Mouse (Mus musculus) forebrain, embryonic 10.5 days (tissue): ENCODE data around the gene Mapk10. TPM values are rescaled to one million over a fixed set of nuclear protein-coding genes. Genes with fewer than 3 reads are reported as not detected.
"Not testable (repeated sequence)": the region's sequence is repeated elsewhere in the genome, so short reads cannot be mapped to it uniquely, and the experiment has no call there.

ENCODE experiments used
- DNase-seq: peaks from one replicate; pipeline ENCODE4 v3.0.0-alpha.2; 2017; ENCODE audit warnings: low spot score; ENCODE audit errors: extremely low spot score
- H3K27ac ChIP-seq: fragments of 300-500 bp; sonication (generic); 2 replicates; pipeline ENCODE4 v1.5.1; 2016; ENCODE audit warnings: mild to moderate bottlenecking
- H3K27me3 ChIP-seq: fragments of 300-500 bp; sonication (generic); 2 replicates; pipeline ENCODE4 v1.6.1; 2016; ENCODE audit warnings: mild to moderate bottlenecking; ENCODE audit not compliant: poor library complexity, severe bottlenecking
- H3K36me3 ChIP-seq: fragments of 300-500 bp; sonication (generic); replicated peaks from 2 replicates; pipeline ENCODE4 v1.6.1; 2016; ENCODE audit warnings: mild to moderate bottlenecking, moderate library complexity
- H3K4me1 ChIP-seq: fragments of 300-500 bp; sonication (generic); 2 replicates; pipeline ENCODE4 v1.6.1; 2016
- H3K4me3 ChIP-seq: fragments of 300-500 bp; sonication (generic); 2 replicates; pipeline ENCODE4 v1.5.1; 2016; ENCODE audit warnings: mild to moderate bottlenecking, moderate library complexity
- H3K9me3 ChIP-seq: fragments of 300-500 bp; sonication (generic); 2 replicates; pipeline ENCODE4 v1.6.1; 2016; ENCODE audit warnings: mild to moderate bottlenecking, moderate library complexity
- WGBS: fragments of 180-500 bp; shearing (Covaris S2); methylation state at CpG from one replicate; pipeline ENCODE4 v1.1.7; 2016; 5-methylcytosine and 5-hydroxymethylcytosine counted together
- polyA plus RNA-seq: library from polyadenylated mRNA; unstranded; fragments of >200 nt; fragmentation: Nextera tagmentation; extraction: Ambion mirVana; gene quantifications from 2 replicates; pipeline ENCODE4 v1.2.1, GENCODE M21; 2016

The Mapk10 gene
- polyA plus RNA-seq, 1 experiment from 2014 or later, result 7.7 TPM

- Histone ChIP-seq H3K27ac (no peak overlapping the region), H3K4me3 (no peak overlapping the region), H3K36me3 (no peaks in the 10 kb centered on the region), H3K4me1 (no peaks in the 10 kb centered on the region), H3K27me3 (no peaks in the 10 kb centered on the region), H3K9me3 (no peaks in the 10 kb centered on the region)
- 85% methylated on average over 9 of the region's 9 CpGs for WGBS
- no peak for DNase-seq
These were observed 307.6 kb downstream of the Mapk10 start for GRCm38 (mm10) chr5:102903487-102903886.

DNA sequence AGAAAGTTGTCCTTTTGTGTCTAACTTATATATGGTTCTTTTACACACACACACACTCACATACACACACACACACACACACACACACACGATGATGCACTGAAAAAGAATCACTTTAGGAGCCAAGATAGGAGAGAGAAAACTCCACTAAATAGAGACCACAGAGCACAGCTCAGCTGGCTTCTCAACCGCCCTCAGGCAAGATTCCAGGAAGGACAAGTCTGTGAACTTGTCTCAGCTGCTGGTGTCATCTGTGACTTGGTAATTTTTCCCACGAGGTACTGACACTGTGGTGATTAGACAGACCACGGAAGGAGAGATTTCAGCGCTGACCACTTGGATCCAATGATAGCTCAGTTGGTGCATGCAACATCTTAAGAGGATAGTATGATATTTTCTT, 310.0 kb downstream of the Mapk10 start:
- 85% methylated on average over 5 of the region's 5 CpGs for WGBS
- H3K36me3 ChIP-seq, result no peaks in the 10 kb centered on the region
- no peaks in the 10 kb centered on the region for H3K4me1 ChIP-seq
- H3K27ac ChIP-seq, result no peak overlapping the region
- no peaks in the 10 kb centered on the region for H3K27me3 ChIP-seq
- no peak overlapping the region for H3K4me3 ChIP-seq
- no peak for DNase-seq
- no peaks in the 10 kb centered on the region for H3K9me3 ChIP-seq

DNA sequence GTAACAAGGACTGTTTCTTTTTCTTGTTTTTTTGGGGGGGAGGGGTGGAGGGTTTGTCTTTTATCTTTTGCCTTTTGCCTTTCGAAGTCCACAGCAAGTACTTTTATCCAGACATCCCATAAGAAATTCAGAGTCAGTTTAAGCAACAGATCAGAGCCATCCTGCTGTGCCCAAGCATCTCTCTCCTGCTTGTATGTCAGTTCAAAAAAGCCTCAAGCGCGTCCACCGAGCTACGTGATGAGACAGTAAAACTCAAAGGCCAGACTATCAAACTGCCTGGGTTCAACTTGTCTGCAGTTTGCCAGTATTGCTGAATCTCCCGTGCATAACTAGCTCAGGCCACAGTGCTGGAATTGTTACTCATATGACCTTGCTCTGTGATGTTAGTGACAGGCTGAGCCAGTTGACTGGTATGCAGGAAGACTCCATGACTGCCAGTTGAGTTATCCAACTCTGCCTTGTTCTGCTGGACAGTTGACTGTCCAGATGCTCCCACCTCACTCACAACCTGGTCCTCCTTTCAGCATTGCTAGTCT, 311.4 kb downstream of the Mapk10 start:
- DNase-seq, result no peak
- Histone ChIP-seq H3K27ac (no peak overlapping the region), H3K4me1 (no peaks in the 10 kb centered on the region), H3K9me3 (no peaks in the 10 kb centered on the region), H3K27me3 (no peaks in the 10 kb centered on the region), H3K4me3 (no peak overlapping the region), H3K36me3 (no peaks in the 10 kb centered on the region)
- 87% methylated on average over 6 of the region's 6 CpGs for WGBS

- no peak overlapping the region for H3K27ac ChIP-seq
- H3K27me3 ChIP-seq, result no peaks in the 10 kb centered on the region
- H3K4me3 ChIP-seq, result no peak overlapping the region
- H3K9me3 ChIP-seq, result no peaks in the 10 kb centered on the region
- H3K4me1 ChIP-seq, result no peaks in the 10 kb centered on the region
- no peaks in the 10 kb centered on the region for H3K36me3 ChIP-seq
- 93% methylated on average over 4 of the region's 4 CpGs for WGBS
- DNase-seq, result no peak
These were observed 312.8 kb downstream of the Mapk10 start for GRCm38 (mm10) chr5:102898301-102898700.

DNA sequence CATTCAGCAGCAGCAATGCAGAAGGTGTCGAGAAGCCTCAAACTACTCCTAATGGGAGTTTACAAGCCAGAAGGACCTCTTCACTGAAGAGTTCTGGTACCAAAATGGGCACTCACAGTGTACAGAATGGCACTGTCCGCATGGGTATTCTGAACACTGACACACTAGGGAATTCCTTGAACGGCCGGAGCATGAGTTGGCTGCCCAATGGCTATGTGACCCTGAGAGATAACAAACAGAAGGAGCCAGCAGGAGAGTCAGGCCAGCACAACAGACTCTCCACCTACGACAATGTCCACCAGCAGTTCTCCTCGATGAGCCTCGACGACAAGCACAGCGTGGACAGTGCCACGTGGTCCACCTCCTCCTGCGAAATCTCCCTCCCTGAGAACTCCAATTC, 318.9 kb downstream of the Mapk10 start:
- H3K27ac ChIP-seq, result no peak overlapping the region
- 0 out of 2 replicates have a peak, but pooled peaks cover 3% of the 10 kb centered on the region for H3K9me3 ChIP-seq
- no peaks in the 10 kb centered on the region for H3K27me3 ChIP-seq
- WGBS, result 94% methylated on average over 11 of the region's 11 CpGs
- peaks cover 8% of the 10 kb centered on the region; the same call in 1 of the 2 replicates for H3K4me1 ChIP-seq
- no peaks in the 10 kb centered on the region for H3K36me3 ChIP-seq
- no peak for DNase-seq
- H3K4me3 ChIP-seq, result no peak overlapping the region

DNA sequence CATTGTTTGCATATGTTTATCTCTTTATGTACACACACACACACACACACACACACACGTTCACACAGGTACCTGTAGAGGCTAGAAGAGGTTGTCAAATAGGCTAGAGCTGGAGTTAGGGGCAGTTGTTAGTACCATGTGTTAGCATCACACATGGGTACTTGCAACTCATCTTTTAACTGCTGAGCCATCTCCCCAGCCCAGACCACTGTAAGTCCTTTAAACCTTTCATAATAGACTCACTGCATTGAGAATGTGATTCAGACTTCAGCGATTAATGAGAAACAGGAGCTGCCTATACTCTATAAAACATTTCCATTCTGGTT, 322.0 kb downstream of the Mapk10 start:
- 84% methylated on average over 2 of the region's 2 CpGs for WGBS
- no peak overlapping the region for H3K27ac ChIP-seq
- H3K36me3 ChIP-seq, result no peaks in the 10 kb centered on the region
- peaks cover 8% of the 10 kb centered on the region; the same call in 1 of the 2 replicates for H3K4me1 ChIP-seq
- H3K9me3 ChIP-seq, result 0 out of 2 replicates have a peak, but pooled peaks cover 3% of the 10 kb centered on the region
- no peak for DNase-seq
- no peaks in the 10 kb centered on the region for H3K27me3 ChIP-seq
- no peak overlapping the region for H3K4me3 ChIP-seq

GRCm38 (mm10) chr5:102888482-102889162, 322.5 kb downstream of the Mapk10 start:
- no peak for DNase-seq
- Histone ChIP-seq H3K27ac (no peak overlapping the region), H3K4me3 (no peak overlapping the region), H3K9me3 (0 out of 2 replicates have a peak, but pooled peaks cover 3% of the 10 kb centered on the region), H3K27me3 (no peaks in the 10 kb centered on the region), H3K36me3 (no peaks in the 10 kb centered on the region), H3K4me1 (peaks cover 8% of the 10 kb centered on the region; the same call in 1 of the 2 replicates)
- 86% methylated on average over 14 of the region's 14 CpGs for WGBS

DNA sequence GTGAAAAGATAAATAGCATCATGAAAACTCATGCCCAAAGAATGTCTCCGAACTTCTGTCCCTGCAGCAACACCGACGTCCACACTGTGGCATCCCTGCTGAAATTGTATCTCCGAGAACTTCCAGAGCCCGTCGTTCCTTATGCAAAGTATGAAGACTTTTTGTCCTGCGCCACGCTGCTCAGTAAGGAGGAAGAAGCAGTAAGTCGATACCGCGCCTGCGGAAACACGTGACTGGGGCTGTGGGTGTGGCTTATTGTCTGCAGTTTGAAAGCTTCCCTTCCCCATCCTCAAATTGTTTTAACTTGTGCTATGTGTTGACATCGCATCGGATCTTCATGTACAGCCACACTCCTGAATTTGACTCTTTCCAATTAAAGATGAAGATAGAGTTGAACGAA, 335.5 kb downstream of the Mapk10 start:
- no peak for DNase-seq
- Histone ChIP-seq H3K27ac (no peak overlapping the region), H3K9me3 (no peaks in the 10 kb centered on the region), H3K4me1 (no peaks in the 10 kb centered on the region), H3K27me3 (no peaks in the 10 kb centered on the region), H3K4me3 (no peak overlapping the region), H3K36me3 (no peaks in the 10 kb centered on the region)
- WGBS, result 68% methylated on average over 16 of the region's 16 CpGs

- H3K4me1 ChIP-seq, result no peaks in the 10 kb centered on the region
- no peak overlapping the region for H3K4me3 ChIP-seq
- H3K36me3 ChIP-seq, result no peaks in the 10 kb centered on the region
- no peaks in the 10 kb centered on the region for H3K9me3 ChIP-seq
- no peak overlapping the region for H3K27ac ChIP-seq
- DNase-seq, result peak; percentile 30
- WGBS, result 47% methylated on average over 11 of the region's 11 CpGs
- H3K27me3 ChIP-seq, result no peaks in the 10 kb centered on the region
These were observed 336.4 kb downstream of the Mapk10 start for GRCm38 (mm10) chr5:102874605-102875298.

GRCm38 (mm10) chr5:102872996-102873395, 338.1 kb downstream of the Mapk10 start:
- not testable (repeated sequence) for H3K36me3 ChIP-seq, H3K27me3 ChIP-seq, H3K27ac ChIP-seq, DNase-seq, H3K9me3 ChIP-seq, H3K4me1 ChIP-seq, H3K4me3 ChIP-seq
- WGBS, result 90% methylated on average over 9 of the region's 9 CpGs

DNA sequence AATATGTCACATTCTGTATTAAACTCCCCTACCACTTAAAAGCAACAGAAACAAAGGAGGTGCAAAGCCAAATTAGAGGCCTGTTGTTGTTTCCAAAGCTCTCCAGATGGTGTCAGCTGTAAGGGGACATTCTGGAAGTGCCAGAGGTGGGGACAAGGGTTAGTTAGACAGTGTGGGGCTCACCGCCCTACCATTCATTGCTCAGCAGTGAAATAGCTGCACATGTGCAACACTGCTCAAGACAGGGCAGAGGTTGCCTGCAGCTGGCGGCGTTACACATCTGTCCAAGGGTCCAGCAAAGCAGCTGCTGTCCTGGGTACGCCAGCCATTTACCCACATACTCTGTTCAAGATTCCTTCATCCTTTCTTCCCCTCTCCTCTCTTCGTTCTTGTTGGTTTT, 342.9 kb downstream of the Mapk10 start:
- H3K4me1 ChIP-seq, result no peaks in the 10 kb centered on the region
- WGBS, result 60% methylated on average over 5 of the region's 5 CpGs
- no peaks in the 10 kb centered on the region for H3K9me3 ChIP-seq
- H3K27ac ChIP-seq, result no peak overlapping the region
- no peak for DNase-seq
- no peaks in the 10 kb centered on the region for H3K27me3 ChIP-seq
- no peak overlapping the region for H3K4me3 ChIP-seq
- H3K36me3 ChIP-seq, result no peaks in the 10 kb centered on the region

- 90% methylated on average over 11 of the region's 11 CpGs for WGBS
- Histone ChIP-seq H3K27me3 (no peaks in the 10 kb centered on the region), H3K9me3 (no peaks in the 10 kb centered on the region), H3K36me3 (no peaks in the 10 kb centered on the region), H3K4me3 (no peak overlapping the region), H3K27ac (no peak overlapping the region), H3K4me1 (peaks cover 14% of the 10 kb centered on the region)
- no peak for DNase-seq
These were observed 351.4 kb downstream of the Mapk10 start for GRCm38 (mm10) chr5:102859749-102860148.

DNA sequence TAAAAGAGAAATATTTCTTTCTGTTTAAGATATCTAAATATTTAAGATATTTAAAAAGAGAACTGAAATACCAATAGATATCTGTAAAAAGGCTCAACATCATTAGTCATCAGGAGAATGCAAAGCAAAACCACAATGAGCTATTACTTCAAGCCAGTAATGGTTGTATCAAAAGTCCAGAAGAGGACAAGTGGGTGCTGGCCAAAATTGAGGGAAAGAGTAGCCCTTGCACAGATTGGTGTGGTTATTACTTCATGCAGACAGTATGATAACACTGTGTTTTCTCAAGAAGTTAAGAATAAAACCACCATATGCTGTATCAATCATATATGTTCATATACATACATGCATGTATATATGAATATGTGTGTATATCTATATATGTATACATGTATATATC, 353.1 kb downstream of the Mapk10 start:
- Histone ChIP-seq H3K4me3 (no peak overlapping the region), H3K36me3 (no peaks in the 10 kb centered on the region), H3K4me1 (peaks cover 14% of the 10 kb centered on the region), H3K27ac (no peak overlapping the region), H3K9me3 (no peaks in the 10 kb centered on the region), H3K27me3 (no peaks in the 10 kb centered on the region)
- no peak for DNase-seq
